Mouse (Mus musculus) adrenal gland, adult 18-20 months (tissue): ENCODE data around the gene Ccn6. TPM values are rescaled to one million over a fixed set of nuclear protein-coding genes. Genes with fewer than 3 reads are reported as not detected.

Experiments used
- total RNA-seq, 2 experiments: library from RNA; stranded (reverse); gene quantifications; 1 replicate in 1 of 2; 2 replicates in 1 of 2; pipeline ENCODE4 v1.2.3; 2021

The Ccn6 gene
- total RNA-seq, 2 experiments from 2014 or later = 0.42 to 0.56 TPM

Other genes with a start within 250 kb of the Ccn6 start
- 10 to 100 TPM; 55.3 to 59.2 TPM for gene Lama4, start 198.3 kb downstream of the Ccn6 start, total RNA-seq
- gene Fam229b, start 29.9 kb downstream of the Ccn6 start, total RNA-seq = 1 to 10 TPM; 2.7 to 3.6 TPM
- under 1 TPM; 0.42 to 0.50 TPM for gene Tube1, start 29.8 kb downstream of the Ccn6 start, total RNA-seq
- gene Fyn, start 205.1 kb upstream of the Ccn6 start, total RNA-seq = 10 to 100 TPM; 41.4 to 46.2 TPM